Mouse (Mus musculus): ENCODE results near the gene Myh10. TPM values are rescaled to one million over a fixed set of nuclear protein-coding genes. Genes with fewer than 3 reads are reported as not detected.

The Myh10 gene
- polyA plus RNA-seq, 1 experiment = 20.9 TPM

- H3K79me2 ChIP-seq (ENCODE audit: control insufficient read depth, insufficient read depth) = no peaks in the 10 kb centered on the region
- no peak overlapping the region for H3ac ChIP-seq (ENCODE audit: control insufficient read depth, insufficient read length)
- H3K4me3 ChIP-seq = no peak overlapping the region
- peak; percentile 70 for TF ChIP-seq TCF12 (IDR thresholded peaks at IDR 0.05; ENCODE audit: insufficient read depth, poor library complexity, severe bottlenecking)
- TF ChIP-seq REST (IDR thresholded peaks at IDR 0.05; ENCODE audit: insufficient read depth, insufficient read length) = no peak
- TF ChIP-seq MYOD1 (IDR thresholded peaks at IDR 0.05; ENCODE audit: control insufficient read depth in 1 of 3, insufficient read length in 2 of 3, low read depth in 2 of 3) = peak in 2 of 3 experiments; percentile 80
- peak in 1 of 3 experiments; percentile 71 for TF ChIP-seq MYOG (IDR thresholded peaks at IDR 0.05; ENCODE audit: control insufficient read depth in 1 of 3, insufficient read depth in 1 of 3, insufficient read length in 2 of 3, low read depth in 2 of 3)
- no peak for TF ChIP-seq POLR2A (IDR thresholded peaks at IDR 0.05; ENCODE audit: insufficient read length, low read depth)
- no peak for TF ChIP-seq E2F4 (IDR thresholded peaks at IDR 0.05; ENCODE audit: insufficient read depth)
- no peak for TF ChIP-seq SRF (IDR thresholded peaks at IDR 0.05; ENCODE audit: control insufficient read depth, insufficient read length, low read depth)
- no peak for TF ChIP-seq CEBPB (IDR thresholded peaks at IDR 0.05; ENCODE audit: insufficient read depth, poor library complexity, severe bottlenecking)
- no peaks in the 10 kb centered on the region for H3K27me3 ChIP-seq (ENCODE audit: control insufficient read depth, insufficient read depth, insufficient read length)
- peak overlapping the region; percentile 35 for H3K4me2 ChIP-seq (ENCODE audit: low read depth)
- H3K36me3 ChIP-seq (ENCODE audit: control insufficient read depth, insufficient read depth) = no peaks in the 10 kb centered on the region
Observed at GRCm38 (mm10) chr11:68719096-68719648, 27.8 kb downstream of the Myh10 start.

DNA sequence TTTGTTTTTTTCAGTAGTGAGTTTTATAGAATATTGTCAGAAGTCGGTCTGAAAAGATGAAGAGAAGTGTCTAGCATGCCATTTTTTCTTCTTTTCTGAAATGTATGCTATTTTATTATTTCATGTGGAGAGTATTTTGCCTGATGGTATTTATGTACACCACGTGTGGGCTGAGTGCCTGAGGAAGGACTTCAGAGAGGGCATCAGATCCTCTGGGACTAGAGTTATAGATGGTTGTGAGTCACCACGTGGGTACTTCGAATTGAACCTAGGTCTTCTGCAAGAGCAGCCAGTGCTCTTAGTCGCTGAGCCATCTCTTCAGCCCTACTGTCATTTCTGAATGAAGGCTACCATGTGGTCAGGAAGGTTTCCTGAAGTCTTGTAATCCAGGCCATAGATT, 28.4 kb downstream of the Myh10 start:
- peak overlapping the region; percentile 25 for H3K4me2 ChIP-seq (ENCODE audit: low read depth)
- H3K27me3 ChIP-seq (ENCODE audit: control insufficient read depth, insufficient read depth, insufficient read length) = no peaks in the 10 kb centered on the region
- H3K4me3 ChIP-seq = no peak overlapping the region
- no peaks in the 10 kb centered on the region for H3K36me3 ChIP-seq (ENCODE audit: control insufficient read depth, insufficient read depth)
- TF ChIP-seq MYOG (IDR thresholded peaks at IDR 0.05; ENCODE audit: control insufficient read depth in 1 of 3, insufficient read depth in 1 of 3, insufficient read length in 2 of 3, low read depth in 2 of 3) (no peak), POLR2AphosphoS2 (IDR thresholded peaks at IDR 0.05; ENCODE audit: insufficient read length, low read depth) (no peak), SRF (IDR thresholded peaks at IDR 0.05; ENCODE audit: control insufficient read depth, insufficient read length, low read depth) (no peak), USF1 (IDR thresholded peaks at IDR 0.05; ENCODE audit: low read depth) (peak; percentile 48), MYOD1 (IDR thresholded peaks at IDR 0.05; ENCODE audit: control insufficient read depth in 1 of 3, insufficient read length in 2 of 3, low read depth in 2 of 3) (no peak)
- H3ac ChIP-seq (ENCODE audit: control insufficient read depth, insufficient read length) = no peak overlapping the region
- H3K79me2 ChIP-seq (ENCODE audit: control insufficient read depth, insufficient read depth) = no peaks in the 10 kb centered on the region

DNA sequence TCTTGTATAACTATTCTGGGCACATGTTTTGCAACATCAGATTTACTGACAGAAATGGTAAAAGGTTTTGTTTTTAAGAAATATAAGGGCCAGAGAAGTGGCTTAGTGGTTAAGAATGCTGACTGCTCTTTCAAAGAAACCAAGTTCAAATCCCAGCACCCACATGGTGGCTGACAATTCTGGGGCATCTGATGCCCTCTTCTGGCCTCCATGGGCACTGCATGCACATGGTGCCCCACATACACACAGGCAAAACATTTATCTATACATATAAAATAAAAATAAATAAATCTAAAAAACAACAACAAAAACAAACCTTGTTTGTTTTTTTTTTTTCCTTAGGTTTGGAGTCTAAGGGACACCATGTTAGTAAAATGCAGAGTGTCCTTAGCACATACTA, 32.8 kb downstream of the Myh10 start:
- Histone ChIP-seq H3K4me2 (ENCODE audit: low read depth) (no peak overlapping the region), H3K4me3 (no peak overlapping the region), H3K36me3 (ENCODE audit: control insufficient read depth, insufficient read depth) (no peaks in the 10 kb centered on the region), H3K27me3 (ENCODE audit: control insufficient read depth, insufficient read depth, insufficient read length) (no peaks in the 10 kb centered on the region), H3K79me2 (ENCODE audit: control insufficient read depth, insufficient read depth) (no peaks in the 10 kb centered on the region), H3ac (ENCODE audit: control insufficient read depth, insufficient read length) (no peak overlapping the region)
- TF ChIP-seq TCF3 (IDR thresholded peaks at IDR 0.05; ENCODE audit: insufficient read length, low read depth) (no peak), MYOG (IDR thresholded peaks at IDR 0.05; ENCODE audit: control insufficient read depth in 1 of 3, insufficient read depth in 1 of 3, insufficient read length in 2 of 3, low read depth in 2 of 3) (no peak), MYOD1 (IDR thresholded peaks at IDR 0.05; ENCODE audit: control insufficient read depth in 1 of 3, insufficient read length in 2 of 3, low read depth in 2 of 3) (no peak), POLR2AphosphoS2 (IDR thresholded peaks at IDR 0.05; ENCODE audit: insufficient read length, low read depth) (no peak), TCF12 (IDR thresholded peaks at IDR 0.05; ENCODE audit: insufficient read depth, poor library complexity, severe bottlenecking) (no peak), SRF (IDR thresholded peaks at IDR 0.05; ENCODE audit: control insufficient read depth, insufficient read length, low read depth) (no peak), REST (IDR thresholded peaks at IDR 0.05; ENCODE audit: insufficient read depth, insufficient read length) (no peak), USF1 (IDR thresholded peaks at IDR 0.05; ENCODE audit: low read depth) (no peak), E2F4 (IDR thresholded peaks at IDR 0.05; ENCODE audit: insufficient read depth) (no peak), CEBPB (IDR thresholded peaks at IDR 0.05; ENCODE audit: insufficient read depth, poor library complexity, severe bottlenecking) (no peak), MAX (IDR thresholded peaks at IDR 0.05; ENCODE audit: low read depth) (no peak), POLR2A (IDR thresholded peaks at IDR 0.05; ENCODE audit: insufficient read length, low read depth) (no peak)

DNA sequence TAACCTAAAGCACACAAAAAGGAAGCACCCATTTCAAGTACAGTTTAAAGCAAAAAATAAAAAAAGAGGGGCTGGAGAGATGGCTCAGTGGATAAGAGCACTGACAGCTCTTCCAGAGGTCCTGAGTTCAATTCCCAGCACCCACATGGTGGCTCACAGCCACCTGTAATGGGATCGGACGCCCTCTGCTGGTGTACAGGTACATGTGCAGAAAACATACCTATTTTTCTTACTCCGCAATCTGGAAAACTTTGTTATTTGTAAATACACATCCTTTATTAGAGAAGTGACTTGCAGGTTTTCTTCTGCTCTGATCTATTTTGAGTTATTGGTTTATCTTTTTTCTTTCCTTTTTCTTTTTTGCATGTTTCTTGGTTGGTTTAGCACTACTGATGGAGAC, 37.3 kb downstream of the Myh10 start:
- Histone ChIP-seq H3K79me2 (ENCODE audit: control insufficient read depth, insufficient read depth) (peaks cover 5% of the 10 kb centered on the region), H3K36me3 (ENCODE audit: control insufficient read depth, insufficient read depth) (no peaks in the 10 kb centered on the region), H3K4me2 (ENCODE audit: low read depth) (no peak overlapping the region), H3K27me3 (ENCODE audit: control insufficient read depth, insufficient read depth, insufficient read length) (no peaks in the 10 kb centered on the region), H3K4me3 (no peak overlapping the region), H3ac (ENCODE audit: control insufficient read depth, insufficient read length) (no peak overlapping the region)
- TF ChIP-seq MAX (IDR thresholded peaks at IDR 0.05; ENCODE audit: low read depth) (no peak), TCF12 (IDR thresholded peaks at IDR 0.05; ENCODE audit: insufficient read depth, poor library complexity, severe bottlenecking) (no peak), CEBPB (IDR thresholded peaks at IDR 0.05; ENCODE audit: insufficient read depth, poor library complexity, severe bottlenecking) (no peak), USF1 (IDR thresholded peaks at IDR 0.05; ENCODE audit: low read depth) (no peak), REST (IDR thresholded peaks at IDR 0.05; ENCODE audit: insufficient read depth, insufficient read length) (no peak), POLR2AphosphoS2 (IDR thresholded peaks at IDR 0.05; ENCODE audit: insufficient read length, low read depth) (no peak), MYOD1 (IDR thresholded peaks at IDR 0.05; ENCODE audit: control insufficient read depth in 1 of 3, insufficient read length in 2 of 3, low read depth in 2 of 3) (no peak), E2F4 (IDR thresholded peaks at IDR 0.05; ENCODE audit: insufficient read depth) (no peak), POLR2A (IDR thresholded peaks at IDR 0.05; ENCODE audit: insufficient read length, low read depth) (no peak), MYOG (IDR thresholded peaks at IDR 0.05; ENCODE audit: control insufficient read depth in 1 of 3, insufficient read depth in 1 of 3, insufficient read length in 2 of 3, low read depth in 2 of 3) (no peak), TCF3 (IDR thresholded peaks at IDR 0.05; ENCODE audit: insufficient read length, low read depth) (no peak), SRF (IDR thresholded peaks at IDR 0.05; ENCODE audit: control insufficient read depth, insufficient read length, low read depth) (no peak)

DNA sequence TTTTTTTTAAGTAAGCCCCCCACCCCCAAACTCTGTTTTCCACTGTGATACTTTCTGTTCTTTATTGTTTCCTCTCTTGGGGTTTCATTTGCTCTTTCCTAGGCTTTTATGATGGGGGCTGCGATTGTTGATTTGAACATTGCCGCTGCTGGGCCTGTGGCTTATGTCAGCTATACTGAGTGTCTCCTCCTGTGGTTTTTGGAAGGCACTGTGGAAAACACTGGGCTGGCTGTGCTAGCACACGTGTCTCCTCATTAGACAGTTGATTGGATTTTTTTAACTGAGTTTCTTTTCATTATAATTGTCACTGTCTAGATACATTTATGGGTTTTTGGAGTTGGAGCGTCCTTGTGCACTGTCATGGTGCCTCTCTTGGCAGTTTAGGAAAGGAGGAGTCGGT, 39.4 kb downstream of the Myh10 start:
- no peak overlapping the region for H3K4me2 ChIP-seq (ENCODE audit: low read depth)

More for the DNA sequence above, 39.4 kb downstream of the Myh10 start:
- Histone ChIP-seq H3K36me3 (ENCODE audit: control insufficient read depth, insufficient read depth) (no peaks in the 10 kb centered on the region), H3K4me3 (no peak overlapping the region), H3K27me3 (ENCODE audit: control insufficient read depth, insufficient read depth, insufficient read length) (no peaks in the 10 kb centered on the region), H3ac (ENCODE audit: control insufficient read depth, insufficient read length) (no peak overlapping the region), H3K79me2 (ENCODE audit: control insufficient read depth, insufficient read depth) (peaks cover 5% of the 10 kb centered on the region)
- TF ChIP-seq SRF (IDR thresholded peaks at IDR 0.05; ENCODE audit: control insufficient read depth, insufficient read length, low read depth) (no peak), REST (IDR thresholded peaks at IDR 0.05; ENCODE audit: insufficient read depth, insufficient read length) (no peak), POLR2A (IDR thresholded peaks at IDR 0.05; ENCODE audit: insufficient read length, low read depth) (no peak)

Data from myocyte (in vitro differentiated cells).